Mouse (Mus musculus) limb, embryonic 12.5 days (tissue): ENCODE data around the gene Jmjd1c. TPM values are rescaled to one million over a fixed set of nuclear protein-coding genes. Genes with fewer than 3 reads are reported as not detected.

Source experiments
- ATAC-seq: fragments of 200-750 bp; cut with Nextera tagmentation; 2 replicates; pipeline ENCODE4 v1.8.0; 2017; ENCODE audit warnings: low read depth, moderate TSS enrichment; ENCODE audit not compliant: insufficient number of reproducible peaks, insufficient read depth, low FRiP score, low TSS enrichment
- H3K27ac ChIP-seq: fragments of 300-500 bp; sonication (generic); 2 replicates; pipeline ENCODE4 v1.5.1; 2016; ENCODE audit warnings: mild to moderate bottlenecking, moderate library complexity
- H3K27me3 ChIP-seq: fragments of 300-500 bp; sonication (generic); 2 replicates; pipeline ENCODE4 v1.6.1; 2016; ENCODE audit warnings: mild to moderate bottlenecking, moderate library complexity
- H3K36me3 ChIP-seq: fragments of 300-500 bp; sonication (generic); 2 replicates; pipeline ENCODE4 v1.6.1; 2016; ENCODE audit warnings: mild to moderate bottlenecking, moderate library complexity
- H3K4me1 ChIP-seq: fragments of 300-500 bp; sonication (generic); replicated peaks from 2 replicates; pipeline ENCODE4 v1.6.1; 2016
- H3K4me2 ChIP-seq: fragments of 300-500 bp; sonication (generic); 2 replicates; pipeline ENCODE4 v1.6.1; 2016; ENCODE audit warnings: mild to moderate bottlenecking, moderate library complexity
- H3K4me3 ChIP-seq: fragments of 300-500 bp; sonication (generic); replicated peaks from 2 replicates; pipeline ENCODE4 v1.5.1; 2016; ENCODE audit warnings: mild to moderate bottlenecking
- H3K9ac ChIP-seq: fragments of 300-500 bp; sonication (generic); replicated peaks from 2 replicates; pipeline ENCODE4 v1.6.1; 2016; ENCODE audit warnings: mild to moderate bottlenecking, moderate library complexity
- H3K9me3 ChIP-seq: fragments of 300-500 bp; sonication (generic); 2 replicates; pipeline ENCODE4 v1.6.1; 2016; ENCODE audit warnings: mild to moderate bottlenecking, moderate library complexity
- WGBS: fragments of 180-500 bp; shearing (Covaris S2); methylation state at CpG from one replicate; pipeline ENCODE4 v1.1.7; 2016; 5-methylcytosine and 5-hydroxymethylcytosine counted together
- polyA plus RNA-seq: library from polyadenylated mRNA; unstranded; fragments of >200 nt; fragmentation: Nextera tagmentation; extraction: Ambion mirVana; gene quantifications from 2 replicates; pipeline ENCODE4 v1.2.1, GENCODE M21; 2016

The Jmjd1c gene
- polyA plus RNA-seq, 1 experiment from 2014 or later, result 47.5 TPM

- Histone ChIP-seq H3K4me2 (no peak overlapping the region), H3K27me3 (no peaks in the 10 kb centered on the region), H3K4me3 (no peak overlapping the region), H3K9me3 (no peaks in the 10 kb centered on the region), H3K27ac (no peak overlapping the region), H3K4me1 (no peaks in the 10 kb centered on the region), H3K9ac (no peak overlapping the region), H3K36me3 (peaks cover 38% of the 10 kb centered on the region)
- ATAC-seq, result no peak
- 93% methylated on average over 3 of the region's 3 CpGs for WGBS
Observed at GRCm38 (mm10) chr10:67216872-67217271, 120.9 kb downstream of the Jmjd1c start.

- WGBS, result 93% methylated on average over 18 of the region's 18 CpGs
- H3K9me3 ChIP-seq, result no peaks in the 10 kb centered on the region
Observed at GRCm38 (mm10) chr10:67218873-67219565, 123.1 kb downstream of the Jmjd1c start.

DNA sequence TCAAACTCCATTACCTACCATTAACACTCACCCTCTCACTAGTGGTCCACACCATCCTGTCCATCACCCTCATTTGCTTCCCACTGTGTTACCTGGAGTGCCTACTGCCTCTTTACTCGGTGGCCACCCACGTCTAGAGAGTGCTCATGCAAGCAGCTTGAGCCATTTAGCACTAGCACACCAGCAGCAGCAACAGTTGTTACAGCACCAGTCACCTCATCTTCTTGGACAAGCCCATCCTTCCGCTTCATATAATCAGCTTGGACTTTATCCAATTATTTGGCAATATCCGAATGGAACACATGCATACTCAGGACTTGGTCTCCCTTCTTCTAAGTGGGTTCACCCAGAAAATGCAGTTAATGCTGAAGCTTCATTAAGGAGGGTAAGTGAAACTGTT lies 124.3 kb downstream of the Jmjd1c start:
- Histone ChIP-seq H3K4me2 (no peak overlapping the region), H3K27ac (no peak overlapping the region), H3K4me3 (no peak overlapping the region), H3K4me1 (no peaks in the 10 kb centered on the region), H3K27me3 (no peaks in the 10 kb centered on the region), H3K36me3 (peaks cover 56% of the 10 kb centered on the region), H3K9me3 (no peaks in the 10 kb centered on the region), H3K9ac (no peak overlapping the region)
- ATAC-seq, result no peak
- 90% methylated on average over 4 of the region's 4 CpGs for WGBS

More at GRCm38 (mm10) chr10:67218873-67219565, 123.1 kb downstream of the Jmjd1c start:
- no peak overlapping the region for H3K4me2 ChIP-seq
- no peak overlapping the region for H3K27ac ChIP-seq
- H3K4me1 ChIP-seq, result no peaks in the 10 kb centered on the region
- peaks cover 45% of the 10 kb centered on the region for H3K36me3 ChIP-seq
- H3K9ac ChIP-seq, result no peak overlapping the region
- no peaks in the 10 kb centered on the region for H3K27me3 ChIP-seq
- no peak for ATAC-seq
- H3K4me3 ChIP-seq, result no peak overlapping the region

GRCm38 (mm10) chr10:67221284-67221683 lies 125.4 kb downstream of the Jmjd1c start:
- Histone ChIP-seq H3K36me3 (peaks cover 66% of the 10 kb centered on the region), H3K4me1 (no peaks in the 10 kb centered on the region)
- 60% methylated on average over 5 of the region's 5 CpGs for WGBS

DNA sequence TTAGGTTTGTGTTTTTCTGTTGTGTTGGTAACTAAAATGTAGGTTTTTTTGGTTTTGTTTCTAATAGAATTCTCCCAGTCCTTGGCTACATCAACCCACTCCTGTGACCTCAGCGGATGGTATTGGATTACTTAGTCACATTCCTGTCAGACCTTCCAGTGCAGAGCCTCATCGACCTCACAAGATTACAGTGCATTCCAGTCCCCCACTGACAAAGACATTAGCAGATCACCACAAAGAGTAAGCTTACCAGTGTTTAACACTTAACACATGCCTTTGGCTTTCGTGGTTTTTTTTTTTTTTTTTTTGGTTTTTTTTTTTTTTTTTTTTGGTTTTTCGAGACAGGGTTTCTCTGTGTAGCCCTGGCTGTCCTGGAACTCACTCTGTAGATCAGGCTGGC lies 128.0 kb downstream of the Jmjd1c start:
- no peaks in the 10 kb centered on the region for H3K4me1 ChIP-seq

More at GRCm38 (mm10) chr10:67221284-67221683, 125.4 kb downstream of the Jmjd1c start:
- H3K9me3 ChIP-seq, result no peaks in the 10 kb centered on the region
- no peak overlapping the region for H3K27ac ChIP-seq
- no peak overlapping the region for H3K9ac ChIP-seq
- no peak overlapping the region for H3K4me3 ChIP-seq
- no peak for ATAC-seq
- H3K4me2 ChIP-seq, result no peak overlapping the region
- H3K27me3 ChIP-seq, result no peaks in the 10 kb centered on the region

DNA sequence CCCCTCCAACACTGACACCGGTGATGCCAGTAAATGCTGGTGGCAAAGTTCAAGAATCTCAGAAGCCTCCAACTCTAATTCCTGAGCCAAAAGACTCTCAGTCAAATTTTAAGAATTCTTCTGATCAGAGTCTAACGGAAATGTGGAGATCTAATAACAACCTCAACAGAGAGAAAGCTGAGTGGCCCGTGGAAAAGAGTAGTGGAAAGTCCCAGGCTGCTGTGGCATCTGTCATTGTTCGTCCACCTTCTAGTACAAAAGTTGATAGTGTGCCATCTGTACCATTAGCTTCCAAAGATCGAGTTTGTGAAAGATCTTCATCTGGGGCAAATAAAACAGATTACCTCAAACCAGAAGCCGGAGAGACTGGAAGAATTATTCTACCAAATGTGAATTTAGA lies 129.6 kb downstream of the Jmjd1c start:
- no peaks in the 10 kb centered on the region for H3K4me1 ChIP-seq
- 91% methylated on average over 6 of the region's 6 CpGs for WGBS
- no peak for ATAC-seq
- H3K4me2 ChIP-seq, result no peak overlapping the region
- peaks cover 65% of the 10 kb centered on the region for H3K36me3 ChIP-seq
- no peak overlapping the region for H3K4me3 ChIP-seq
- H3K9ac ChIP-seq, result no peak overlapping the region
- no peaks in the 10 kb centered on the region for H3K27me3 ChIP-seq
- no peaks in the 10 kb centered on the region for H3K9me3 ChIP-seq
- H3K27ac ChIP-seq, result no peak overlapping the region

More for the DNA sequence above, 128.0 kb downstream of the Jmjd1c start:
- 79% methylated on average over 3 of the region's 4 CpGs for WGBS
- Histone ChIP-seq H3K4me3 (no peak overlapping the region), H3K9me3 (no peaks in the 10 kb centered on the region), H3K4me2 (no peak overlapping the region), H3K27ac (no peak overlapping the region), H3K36me3 (peaks cover 69% of the 10 kb centered on the region), H3K27me3 (no peaks in the 10 kb centered on the region), H3K9ac (no peak overlapping the region)
- no peak for ATAC-seq

DNA sequence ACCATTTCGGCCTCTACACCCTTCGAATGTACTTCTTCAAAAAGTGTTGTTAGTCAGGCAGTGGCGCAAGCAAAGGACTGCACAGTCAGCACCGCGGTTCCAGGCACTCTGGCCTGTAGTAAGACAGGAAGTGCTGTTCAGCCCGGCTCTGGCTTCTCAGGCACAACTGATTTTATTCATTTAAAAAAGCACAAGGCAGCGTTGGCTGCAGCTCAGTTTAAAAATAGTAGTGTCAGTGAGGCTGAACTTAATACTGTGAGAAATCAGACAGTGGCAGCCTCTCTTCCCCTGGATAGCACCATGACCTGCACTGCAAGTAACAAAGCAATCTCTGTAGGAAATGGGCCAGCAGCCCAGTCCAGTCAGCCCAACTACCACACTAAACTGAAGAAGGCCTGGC lies 130.2 kb downstream of the Jmjd1c start:
- no peak overlapping the region for H3K4me2 ChIP-seq
- H3K9ac ChIP-seq, result no peak overlapping the region
- H3K4me1 ChIP-seq, result no peaks in the 10 kb centered on the region
- no peak for ATAC-seq
- no peak overlapping the region for H3K27ac ChIP-seq
- no peaks in the 10 kb centered on the region for H3K27me3 ChIP-seq
- H3K36me3 ChIP-seq, result peaks cover 66% of the 10 kb centered on the region
- WGBS, result 82% methylated on average over 7 of the region's 7 CpGs
- H3K9me3 ChIP-seq, result no peaks in the 10 kb centered on the region
- H3K4me3 ChIP-seq, result no peak overlapping the region

DNA sequence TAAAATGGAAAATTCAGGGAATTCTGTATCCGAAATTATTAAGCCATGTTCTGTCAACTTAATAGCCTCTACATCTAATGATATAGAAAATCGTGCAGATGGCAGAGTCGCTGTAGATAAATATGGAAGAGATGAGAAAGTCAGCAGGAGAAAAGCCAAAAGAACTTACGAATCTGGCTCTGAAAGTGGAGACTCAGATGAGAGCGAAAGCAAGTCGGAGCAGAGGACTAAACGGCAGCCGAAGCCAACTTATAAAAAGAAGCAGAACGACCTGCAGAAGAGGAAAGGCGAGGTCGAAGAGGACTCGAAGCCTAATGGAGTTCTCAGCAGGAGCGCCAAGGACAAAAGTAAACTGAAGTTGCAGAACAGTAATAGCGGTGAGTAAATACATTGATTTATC lies 130.6 kb downstream of the Jmjd1c start:
- no peak overlapping the region for H3K4me2 ChIP-seq
- H3K36me3 ChIP-seq, result peaks cover 66% of the 10 kb centered on the region
- no peaks in the 10 kb centered on the region for H3K4me1 ChIP-seq
- H3K27me3 ChIP-seq, result no peaks in the 10 kb centered on the region
- no peak overlapping the region for H3K27ac ChIP-seq
- WGBS, result 93% methylated on average over 14 of the region's 14 CpGs
- no peak for ATAC-seq
- H3K9me3 ChIP-seq, result no peaks in the 10 kb centered on the region
- H3K9ac ChIP-seq, result no peak overlapping the region
- no peak overlapping the region for H3K4me3 ChIP-seq

DNA sequence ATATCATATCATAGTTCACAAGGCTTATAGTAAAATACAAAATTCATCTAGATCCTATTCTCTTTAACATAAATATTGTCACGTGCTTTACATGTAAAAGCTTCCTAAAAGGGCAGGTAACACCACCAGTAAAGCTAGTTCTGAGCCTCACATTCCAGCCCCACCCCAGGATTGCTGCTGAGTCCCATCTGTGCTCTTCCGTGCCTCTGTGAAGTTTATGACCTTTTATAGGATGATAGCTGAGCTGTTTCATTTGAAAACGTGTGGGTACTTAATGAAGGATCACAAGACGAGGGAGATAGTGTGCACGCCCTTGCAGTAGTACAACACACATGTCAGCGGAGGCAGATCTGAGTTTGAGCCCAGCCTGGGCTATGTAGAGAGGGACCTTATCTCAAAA lies 134.5 kb downstream of the Jmjd1c start:
- Histone ChIP-seq H3K4me2 (no peak overlapping the region), H3K27me3 (no peaks in the 10 kb centered on the region), H3K36me3 (peaks cover 78% of the 10 kb centered on the region), H3K9ac (no peak overlapping the region), H3K27ac (no peak overlapping the region), H3K9me3 (no peaks in the 10 kb centered on the region), H3K4me3 (no peak overlapping the region), H3K4me1 (no peaks in the 10 kb centered on the region)
- 63% methylated on average over 6 of the region's 6 CpGs for WGBS
- no peak for ATAC-seq

- H3K4me2 ChIP-seq, result no peak overlapping the region
Observed at GRCm38 (mm10) chr10:67247145-67247544, 151.2 kb downstream of the Jmjd1c start.

GRCm38 (mm10) chr10:67249486-67249885 lies 153.6 kb downstream of the Jmjd1c start:
- Histone ChIP-seq H3K36me3 (peaks cover 81% of the 10 kb centered on the region), H3K4me3 (no peak overlapping the region), H3K4me1 (no peaks in the 10 kb centered on the region), H3K27ac (no peak overlapping the region), H3K9ac (no peak overlapping the region), H3K27me3 (no peaks in the 10 kb centered on the region), H3K4me2 (no peak overlapping the region), H3K9me3 (peaks cover 5% of the 10 kb centered on the region)
- 92% methylated on average over 2 of the region's 2 CpGs for WGBS
- ATAC-seq, result no peak

More at GRCm38 (mm10) chr10:67247145-67247544, 151.2 kb downstream of the Jmjd1c start:
- Histone ChIP-seq H3K27me3 (no peaks in the 10 kb centered on the region), H3K27ac (no peak overlapping the region), H3K36me3 (peaks cover 79% of the 10 kb centered on the region), H3K4me3 (no peak overlapping the region), H3K9me3 (peaks cover 5% of the 10 kb centered on the region), H3K4me1 (no peaks in the 10 kb centered on the region), H3K9ac (no peak overlapping the region)
- no peak for ATAC-seq
- WGBS, result 90% methylated on average over 4 of the region's 4 CpGs

- Histone ChIP-seq H3K27me3 (no peaks in the 10 kb centered on the region), H3K27ac (no peak overlapping the region), H3K9me3 (peaks cover 5% of the 10 kb centered on the region), H3K36me3 (peaks cover 83% of the 10 kb centered on the region), H3K4me1 (no peaks in the 10 kb centered on the region), H3K4me3 (no peak overlapping the region), H3K4me2 (no peak overlapping the region), H3K9ac (no peak overlapping the region)
- no peak for ATAC-seq
- WGBS, result 93% methylated on average over 6 of the region's 6 CpGs
Observed at GRCm38 (mm10) chr10:67250846-67251245, 154.9 kb downstream of the Jmjd1c start.
